8 mouse cellular contexts compared by ENCODE assay signal in the genomic region with DNA sequence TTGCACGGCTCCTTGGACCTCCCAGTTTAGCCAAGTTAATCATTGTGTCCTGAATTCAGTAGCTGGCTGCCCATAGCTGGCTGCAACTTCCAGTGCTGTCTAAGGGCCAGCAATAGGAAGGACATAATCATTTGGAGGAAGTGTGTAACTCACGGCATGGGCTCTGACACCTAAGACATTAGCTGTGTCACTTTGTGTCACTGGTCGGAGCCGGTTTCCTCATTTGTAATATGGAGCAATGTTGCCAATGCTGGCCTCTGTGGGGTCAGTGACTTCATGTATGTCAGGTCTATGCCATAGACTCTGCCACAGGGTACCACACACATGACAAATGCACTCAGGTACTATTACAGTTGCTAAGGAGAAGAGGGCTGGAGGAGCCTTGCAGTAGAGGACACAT. TPM values are rescaled to one million over a fixed set of nuclear protein-coding genes. Genes with fewer than 3 reads are reported as not detected.
DNase-seq lines count a peak whose midpoint lies in the region; ATAC-seq lines count a peak whose summit lies in the region.

No protein-coding gene starts in this region.

- ATAC-seq in kidney, embryonic 14.5 days (ENCODE audit: low FRiP score, low TSS enrichment) = no peak
- ATAC-seq in intestine, embryonic 14.5 days (replicated peaks; ENCODE audit: low FRiP score, low TSS enrichment, low read depth) = no peak
- peak; percentile 7; the same call in 1 of the 2 replicates for ATAC-seq in midbrain, embryonic 16.5 days
- ATAC-seq in frontal cortex, adult (ENCODE audit: low TSS enrichment) = no peak
- no peak for ATAC-seq in activated CD4-positive, CD25-positive, alpha-beta regulatory T cell, adult 4 months

- peaks cover 29% of the 10 kb centered on the region for H3K36me3 ChIP-seq in kidney, embryonic 14.5 days (ENCODE audit: control insufficient read depth, insufficient read depth, low read length)
- peaks cover 55% of the 10 kb centered on the region for H3K36me3 ChIP-seq in embryonic facial prominence, embryonic 10.5 days (replicated peaks)
- peaks cover 35% of the 10 kb centered on the region for H3K36me3 ChIP-seq in intestine, embryonic 14.5 days (ENCODE audit: control insufficient read depth, insufficient read depth, low read length)
- peaks cover 13% of the 10 kb centered on the region; the same call in 1 of the 2 replicates for H3K36me3 ChIP-seq in midbrain, embryonic 16.5 days (ENCODE audit: control insufficient read depth, insufficient read depth, low read length)

- no peak for DNase-seq in kidney, adult 18-20 months
- DNase-seq in embryonic facial prominence, embryonic 10.5 days (ENCODE audit: low spot score) = no peak
- DNase-seq in intestine, embryonic 14.5 days (ENCODE audit: low spot score) = no peak
- no peak for DNase-seq in layer of hippocampus, adult 18-20 months (ENCODE audit: low spot score in 2 of 2)

- H3K27ac ChIP-seq in kidney, embryonic 14.5 days (ENCODE audit: low read depth, low read length) = no peak overlapping the region
- 0 out of 2 replicates have a peak overlapping the region, but pooled peaks have one; percentile 96 for H3K27ac ChIP-seq in embryonic facial prominence, embryonic 10.5 days (replicated peaks)
- no peak overlapping the region for H3K27ac ChIP-seq in intestine, embryonic 14.5 days (ENCODE audit: low read depth)
- no peak overlapping the region for H3K27ac ChIP-seq in midbrain, embryonic 16.5 days (ENCODE audit: low read length)

- no peak overlapping the region; the same call in 1 of the 2 replicates for H3K9ac ChIP-seq in kidney, embryonic 14.5 days (ENCODE audit: low read depth, low read length)
- peak overlapping the region; percentile 99; the same call in 1 of the 2 replicates for H3K9ac ChIP-seq in intestine, embryonic 14.5 days (ENCODE audit: low read length)
- peak overlapping the region; percentile 90; the same call in 1 of the 2 replicates for H3K9ac ChIP-seq in midbrain, embryonic 16.5 days (ENCODE audit: low read depth, low read length)

- WGBS in kidney, embryonic 14.5 days = 88% methylated on average over 4 of the region's 4 CpGs
- WGBS in embryonic facial prominence, embryonic 10.5 days = 92% methylated on average over 4 of the region's 4 CpGs
- 89% methylated on average over 4 of the region's 4 CpGs for WGBS in intestine, embryonic 14.5 days
- 94% methylated on average over 4 of the region's 4 CpGs for WGBS in midbrain, embryonic 16.5 days

- no peak overlapping the region; the same call in 1 of the 2 replicates for H3K4me3 ChIP-seq in kidney, embryonic 14.5 days (ENCODE audit: low read length)
- peak overlapping the region; percentile 88 for H3K4me3 ChIP-seq in embryonic facial prominence, embryonic 10.5 days
- H3K4me3 ChIP-seq in intestine, embryonic 14.5 days (ENCODE audit: low read depth, low read length) = no peak overlapping the region
- H3K4me3 ChIP-seq in midbrain, embryonic 16.5 days (ENCODE audit: low read depth, low read length) = no peak overlapping the region; the same call in 1 of the 2 replicates

- H3K4me1 ChIP-seq in kidney, embryonic 14.5 days (ENCODE audit: control insufficient read depth, insufficient read depth, low read length) = peaks cover 18% of the 10 kb centered on the region
- H3K4me1 ChIP-seq in embryonic facial prominence, embryonic 10.5 days = peaks cover 35% of the 10 kb centered on the region
- H3K4me1 ChIP-seq in intestine, embryonic 14.5 days (replicated peaks; ENCODE audit: control insufficient read depth, insufficient read depth, low read length) = peaks cover 23% of the 10 kb centered on the region
- H3K4me1 ChIP-seq in midbrain, embryonic 16.5 days (ENCODE audit: control insufficient read depth, insufficient read depth, low read length) = peaks cover 20% of the 10 kb centered on the region

- peak overlapping the region; percentile 57; the same call in 1 of the 2 replicates for H3K4me2 ChIP-seq in kidney, embryonic 14.5 days (replicated peaks; ENCODE audit: low read depth, low read length)
- peak overlapping the region; percentile 71 for H3K4me2 ChIP-seq in intestine, embryonic 14.5 days (ENCODE audit: low read length)
- peak overlapping the region; percentile 97 for H3K4me2 ChIP-seq in midbrain, embryonic 16.5 days (ENCODE audit: low read length)

- no peaks in the 10 kb centered on the region for H3K27me3 ChIP-seq in kidney, embryonic 14.5 days (ENCODE audit: control insufficient read depth, insufficient read depth, low read length)
- H3K27me3 ChIP-seq in embryonic facial prominence, embryonic 10.5 days (replicated peaks; ENCODE audit: low read depth, poor library complexity, severe bottlenecking) = no peaks in the 10 kb centered on the region
- H3K27me3 ChIP-seq in intestine, embryonic 14.5 days (replicated peaks; ENCODE audit: control insufficient read depth, insufficient read depth, low read length) = no peaks in the 10 kb centered on the region
- H3K27me3 ChIP-seq in midbrain, embryonic 16.5 days (ENCODE audit: control insufficient read depth, insufficient read depth, low read depth, low read length) = no peaks in the 10 kb centered on the region

- H3K9me3 ChIP-seq in kidney, embryonic 14.5 days (ENCODE audit: control insufficient read depth, low read length) = no peaks in the 10 kb centered on the region
- H3K9me3 ChIP-seq in embryonic facial prominence, embryonic 10.5 days = no peaks in the 10 kb centered on the region
- H3K9me3 ChIP-seq in intestine, embryonic 14.5 days (ENCODE audit: control insufficient read depth, low read length) = no peaks in the 10 kb centered on the region
- no peaks in the 10 kb centered on the region for H3K9me3 ChIP-seq in midbrain, embryonic 16.5 days (replicated peaks; ENCODE audit: control insufficient read depth, low read length, poor library complexity, severe bottlenecking)

RNA-seq across cellular contexts. Expression of a gene that starts 1.1 kb away (rescaled TPM):
- 249 and 308 TPM in 2 replicates for polyA plus RNA-seq in kidney, embryonic 14.5 days (2014; fragmentation: Nextera tagmentation; extraction: Ambion mirVana)
- polyA plus RNA-seq in embryonic facial prominence, embryonic 10.5 days (2016; fragmentation: Nextera tagmentation; extraction: Ambion mirVana) = 196 and 200 TPM in 2 replicates
- polyA plus RNA-seq in intestine, embryonic 14.5 days (2014; fragmentation: Nextera tagmentation; extraction: Ambion mirVana) = 259 and 272 TPM in 2 replicates
- polyA plus RNA-seq in midbrain, embryonic 16.5 days (2015; fragmentation: Nextera tagmentation; extraction: Ambion mirVana) = 76.2 and 81.9 TPM in 2 replicates
- total RNA-seq in layer of hippocampus, adult 18-20 months (2021) = 100 to 1,000 TPM in 1 of 2 experiments, 10 to 100 TPM in 1; 97.3 to 116 TPM
- 100 to 1,000 TPM in 1 of 2 experiments, 10 to 100 TPM in 1; 52.9 to 648 TPM for polyA plus RNA-seq in activated CD4-positive, CD25-positive, alpha-beta regulatory T cell, adult 4 months (2017; shearing (Covaris generic))

RNA-seq across cellular contexts. Expression of a gene that starts 1.1 kb away (rescaled TPM):
- polyA plus RNA-seq in kidney, embryonic 14.5 days (2014; fragmentation: Nextera tagmentation; extraction: Ambion mirVana) = 5.8 and 8.8 TPM in 2 replicates
- 7.8 and 8.9 TPM in 2 replicates for polyA plus RNA-seq in embryonic facial prominence, embryonic 10.5 days (2016; fragmentation: Nextera tagmentation; extraction: Ambion mirVana)
- 7.0 and 7.9 TPM in 2 replicates for polyA plus RNA-seq in intestine, embryonic 14.5 days (2014; fragmentation: Nextera tagmentation; extraction: Ambion mirVana)
- polyA plus RNA-seq in midbrain, embryonic 16.5 days (2015; fragmentation: Nextera tagmentation; extraction: Ambion mirVana) = 24.7 and 29.0 TPM in 2 replicates
- 10 to 100 TPM; 30.3 to 38.7 TPM for total RNA-seq in layer of hippocampus, adult 18-20 months (2021)
- 1 to 10 TPM; 4.1 to 4.7 TPM for polyA plus RNA-seq in activated CD4-positive, CD25-positive, alpha-beta regulatory T cell, adult 4 months (2017; shearing (Covaris generic))

RNA-seq across cellular contexts. Expression of a gene that starts 21.6 kb away (rescaled TPM):
- polyA plus RNA-seq in kidney, embryonic 14.5 days (2014; fragmentation: Nextera tagmentation; extraction: Ambion mirVana) = 19.0 and 21.1 TPM in 2 replicates
- polyA plus RNA-seq in embryonic facial prominence, embryonic 10.5 days (2016; fragmentation: Nextera tagmentation; extraction: Ambion mirVana) = 19.7 and 21.5 TPM in 2 replicates
- 10.3 and 13.6 TPM in 2 replicates for polyA plus RNA-seq in intestine, embryonic 14.5 days (2014; fragmentation: Nextera tagmentation; extraction: Ambion mirVana)
- polyA plus RNA-seq in midbrain, embryonic 16.5 days (2015; fragmentation: Nextera tagmentation; extraction: Ambion mirVana) = 20.7 and 21.7 TPM in 2 replicates
- 10 to 100 TPM; 20.5 to 20.7 TPM for total RNA-seq in layer of hippocampus, adult 18-20 months (2021)
- 1 to 10 TPM; 2.3 to 2.9 TPM for polyA plus RNA-seq in activated CD4-positive, CD25-positive, alpha-beta regulatory T cell, adult 4 months (2017; shearing (Covaris generic))
